Mouse (Mus musculus): ENCODE results near the gene Lnpep. TPM values are rescaled to one million over a fixed set of nuclear protein-coding genes. Genes with fewer than 3 reads are reported as not detected.

The Lnpep gene
- polyA plus RNA-seq (2014; fragmentation: Nextera tagmentation; extraction: Ambion mirVana): 8.8 and 13.5 TPM in 2 replicates

DNA sequence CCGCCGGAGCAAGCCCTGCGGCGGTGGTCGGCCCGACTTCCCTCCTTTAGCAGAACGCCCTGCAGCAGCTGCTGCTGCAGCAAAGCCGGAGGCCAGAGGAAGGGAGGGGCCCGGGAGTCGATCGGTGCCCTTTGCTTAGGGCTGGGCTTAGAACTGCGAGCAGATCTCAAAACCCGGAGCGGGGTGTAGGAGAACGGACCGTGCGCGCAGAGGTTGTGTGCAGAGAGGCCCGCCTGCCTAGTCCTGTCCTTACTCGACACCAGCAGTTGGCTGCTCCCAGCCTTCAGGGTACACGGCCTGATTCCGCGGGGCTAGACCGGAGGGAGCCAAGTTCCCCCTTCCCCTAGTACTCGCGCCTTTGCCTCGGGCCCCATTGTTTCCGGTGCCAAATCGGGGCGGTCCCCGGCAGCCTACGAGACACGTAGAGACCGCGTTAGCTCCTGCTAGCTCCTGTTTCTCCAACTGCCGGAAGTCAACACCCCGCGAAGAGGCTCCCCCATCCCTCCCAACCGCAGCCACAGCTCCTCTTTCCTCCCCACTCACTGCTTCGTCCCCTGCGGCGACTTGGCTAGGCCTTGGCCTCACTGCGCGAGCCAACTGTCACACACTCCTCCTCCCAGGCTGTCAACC, at the start of gene Lnpep:
Gene Lnpep, minus strand, starts transcription at position 94 of the 630 bp plus-strand sequence.
- DNase-seq: peak; percentile 94
- Histone ChIP-seq H3K9ac (replicated peaks; ENCODE audit: low read length) (peak within 1 kb of the TSS; percentile 97), H3K27ac (replicated peaks; ENCODE audit: low read depth, low read length) (peak within 1 kb of the TSS; percentile 100), H3K9me3 (ENCODE audit: control insufficient read depth, low read length) (no peaks in the 10 kb centered on the region), H3K4me3 (replicated peaks; ENCODE audit: low read depth, low read length) (peak within 1 kb of the TSS; percentile 93), H3K4me1 (ENCODE audit: control insufficient read depth, insufficient read depth, low read length) (peaks cover 20% of the 10 kb centered on the region), H3K27me3 (ENCODE audit: control insufficient read depth, insufficient read depth, low read length) (no peaks in the 10 kb centered on the region), H3K4me2 (ENCODE audit: low read length) (peak within 1 kb of the TSS; percentile 75), H3K36me3 (ENCODE audit: control insufficient read depth, insufficient read depth, low read length) (no peaks in the 10 kb centered on the region)
- under 1% methylated on average over 43 of the region's 44 CpGs for WGBS
- ATAC-seq (ENCODE audit: low FRiP score, low TSS enrichment): peak; percentile 92

DNA sequence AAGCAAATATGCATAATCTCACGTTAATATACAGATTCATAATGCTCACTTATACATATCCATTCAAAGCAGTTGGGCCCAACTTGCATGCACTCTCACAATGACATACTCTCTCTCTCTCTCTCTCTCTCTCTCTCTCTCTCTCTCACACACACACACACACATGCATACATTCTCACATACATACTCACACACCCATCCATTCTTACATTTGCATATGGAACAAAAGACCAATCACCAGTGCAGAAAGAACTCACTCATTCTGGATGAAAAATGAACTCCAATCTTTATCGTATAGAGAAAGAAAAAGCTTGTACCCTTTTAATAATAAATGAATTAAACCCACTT, 31.0 kb upstream of the Lnpep start:
- ATAC-seq (ENCODE audit: low FRiP score, low TSS enrichment): no peak

DNA sequence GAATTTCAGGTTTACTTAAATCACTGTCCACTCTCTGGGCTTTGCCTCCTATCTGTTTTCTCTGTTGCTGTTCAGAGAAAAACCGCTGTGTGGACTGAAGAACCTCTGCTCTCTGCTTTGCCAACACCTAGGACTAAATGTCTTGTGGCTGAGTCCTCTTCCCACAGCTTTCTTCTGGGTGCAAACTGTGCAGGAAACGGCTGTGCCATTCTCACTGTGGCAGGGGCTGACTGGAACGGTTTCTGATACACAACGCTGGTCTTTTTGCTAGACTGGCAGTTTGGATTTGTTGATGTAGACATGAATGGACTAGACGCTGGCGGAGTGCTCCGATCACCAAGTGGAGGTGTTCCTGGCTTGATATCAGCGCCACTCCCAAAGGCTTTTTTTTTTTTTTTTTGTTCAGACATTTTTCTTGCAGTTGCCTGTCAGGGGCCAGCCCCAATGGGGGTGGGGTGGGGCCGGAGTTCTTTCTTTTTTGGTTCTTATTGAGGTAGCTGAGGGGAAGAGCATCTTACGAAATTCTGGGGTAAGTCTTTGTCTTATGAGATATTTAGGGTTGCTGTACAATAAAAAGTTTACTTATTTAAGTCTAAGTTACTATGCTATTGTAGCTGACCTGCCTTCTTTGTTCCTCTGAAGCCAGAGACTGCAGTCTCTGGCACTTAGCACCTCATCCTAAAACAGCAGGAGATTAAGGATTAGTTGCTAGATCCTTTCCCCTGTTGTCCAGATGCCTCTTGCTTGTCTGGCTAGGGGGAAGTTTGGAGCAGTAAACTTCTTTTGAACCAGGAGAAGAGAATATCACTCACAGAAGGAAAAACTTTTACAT, 30.4 kb upstream of the Lnpep start:
- Histone ChIP-seq H3K4me1 (ENCODE audit: control insufficient read depth, insufficient read depth, low read length) (0 out of 2 replicates have a peak, but pooled peaks cover 3% of the 10 kb centered on the region), H3K4me3 (replicated peaks; ENCODE audit: low read depth, low read length) (no peak overlapping the region), H3K9me3 (ENCODE audit: control insufficient read depth, low read length) (no peaks in the 10 kb centered on the region), H3K27me3 (ENCODE audit: control insufficient read depth, insufficient read depth, low read length) (no peaks in the 10 kb centered on the region), H3K9ac (replicated peaks; ENCODE audit: low read length) (no peak overlapping the region), H3K4me2 (ENCODE audit: low read length) (peak overlapping the region; percentile 30), H3K36me3 (ENCODE audit: control insufficient read depth, insufficient read depth, low read length) (no peaks in the 10 kb centered on the region), H3K27ac (replicated peaks; ENCODE audit: low read depth, low read length) (no peak overlapping the region)
- WGBS: 18% methylated on average over 10 of the region's 10 CpGs
- ATAC-seq (ENCODE audit: low FRiP score, low TSS enrichment) (no peak), DNase-seq (peak; percentile 3)

More for the DNA sequence above, 31.0 kb upstream of the Lnpep start:
- no peak overlapping the region for H3K4me2 ChIP-seq (ENCODE audit: low read length)
- WGBS: 29% methylated on average over 2 of the region's 2 CpGs
- DNase-seq: no peak
- no peaks in the 10 kb centered on the region for H3K9me3 ChIP-seq (ENCODE audit: control insufficient read depth, low read length)
- no peak overlapping the region for H3K4me3 ChIP-seq (replicated peaks; ENCODE audit: low read depth, low read length)
- H3K27me3 ChIP-seq (ENCODE audit: control insufficient read depth, insufficient read depth, low read length): no peaks in the 10 kb centered on the region
- no peak overlapping the region for H3K9ac ChIP-seq (replicated peaks; ENCODE audit: low read length)
- no peak overlapping the region for H3K27ac ChIP-seq (replicated peaks; ENCODE audit: low read depth, low read length)
- 0 out of 2 replicates have a peak, but pooled peaks cover 3% of the 10 kb centered on the region for H3K4me1 ChIP-seq (ENCODE audit: control insufficient read depth, insufficient read depth, low read length)
- no peaks in the 10 kb centered on the region for H3K36me3 ChIP-seq (ENCODE audit: control insufficient read depth, insufficient read depth, low read length)

DNA sequence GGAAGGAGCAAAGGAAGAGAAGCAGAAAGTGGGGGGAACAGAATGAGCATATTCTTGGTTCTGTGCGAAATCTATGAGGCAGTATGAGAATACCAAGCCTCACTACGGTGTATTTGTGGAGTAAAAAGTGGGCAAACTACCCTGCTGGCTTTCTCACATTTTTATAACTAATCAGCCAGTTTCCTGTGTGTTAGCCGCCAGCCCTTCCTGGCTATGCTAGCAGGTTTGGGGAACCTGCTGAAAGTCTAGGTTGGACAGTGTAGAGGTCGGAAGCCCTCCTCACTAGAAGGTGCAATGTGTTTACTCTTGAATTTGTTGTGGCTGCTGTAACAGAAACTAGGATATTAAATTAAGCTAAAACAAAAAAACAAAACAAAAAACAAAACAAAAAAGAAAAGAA, 27.7 kb upstream of the Lnpep start:
- H3K4me1 ChIP-seq (ENCODE audit: control insufficient read depth, insufficient read depth, low read length): 0 out of 2 replicates have a peak, but pooled peaks cover 3% of the 10 kb centered on the region

DNA sequence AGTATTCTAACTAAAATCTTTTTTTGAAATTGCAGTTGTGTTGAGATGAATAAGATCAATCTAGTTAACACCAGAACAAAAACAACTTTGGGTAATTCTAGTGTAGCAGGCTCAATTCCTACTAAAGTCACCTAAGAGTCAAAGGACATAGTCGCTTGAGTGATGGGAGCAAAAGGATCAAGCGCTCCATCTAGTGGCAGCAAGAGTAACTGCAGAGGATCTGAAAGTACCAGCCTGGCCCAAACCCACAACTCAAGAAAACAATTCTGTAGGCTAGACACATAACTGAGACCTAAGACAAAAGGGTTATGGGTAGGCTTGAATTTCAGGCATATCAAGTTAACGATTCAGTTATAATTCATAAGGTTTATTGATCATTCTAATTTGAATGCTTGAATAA, 20.9 kb upstream of the Lnpep start:
- WGBS: 2% methylated on average over 3 of the region's 3 CpGs
- no peaks in the 10 kb centered on the region for H3K9me3 ChIP-seq (ENCODE audit: control insufficient read depth, low read length)
- peak; percentile 84 for DNase-seq
- H3K4me1 ChIP-seq (ENCODE audit: control insufficient read depth, insufficient read depth, low read length): no peaks in the 10 kb centered on the region
- no peak overlapping the region for H3K27ac ChIP-seq (replicated peaks; ENCODE audit: low read depth, low read length)
- ATAC-seq (ENCODE audit: low FRiP score, low TSS enrichment): peak; percentile 64
- no peaks in the 10 kb centered on the region for H3K36me3 ChIP-seq (ENCODE audit: control insufficient read depth, insufficient read depth, low read length)
- H3K4me3 ChIP-seq (replicated peaks; ENCODE audit: low read depth, low read length): no peak overlapping the region
- no peaks in the 10 kb centered on the region for H3K27me3 ChIP-seq (ENCODE audit: control insufficient read depth, insufficient read depth, low read length)
- H3K9ac ChIP-seq (replicated peaks; ENCODE audit: low read length): no peak overlapping the region
- no peak overlapping the region for H3K4me2 ChIP-seq (ENCODE audit: low read length)

More for the DNA sequence above, 27.7 kb upstream of the Lnpep start:
- Histone ChIP-seq H3K9ac (replicated peaks; ENCODE audit: low read length) (no peak overlapping the region), H3K9me3 (ENCODE audit: control insufficient read depth, low read length) (no peaks in the 10 kb centered on the region), H3K27me3 (ENCODE audit: control insufficient read depth, insufficient read depth, low read length) (no peaks in the 10 kb centered on the region), H3K27ac (replicated peaks; ENCODE audit: low read depth, low read length) (no peak overlapping the region), H3K36me3 (ENCODE audit: control insufficient read depth, insufficient read depth, low read length) (no peaks in the 10 kb centered on the region), H3K4me3 (replicated peaks; ENCODE audit: low read depth, low read length) (no peak overlapping the region), H3K4me2 (ENCODE audit: low read length) (no peak overlapping the region)
- DNase-seq (no peak), ATAC-seq (ENCODE audit: low FRiP score, low TSS enrichment) (no peak)
- 86% methylated on average over 4 of the region's 4 CpGs for WGBS

DNA sequence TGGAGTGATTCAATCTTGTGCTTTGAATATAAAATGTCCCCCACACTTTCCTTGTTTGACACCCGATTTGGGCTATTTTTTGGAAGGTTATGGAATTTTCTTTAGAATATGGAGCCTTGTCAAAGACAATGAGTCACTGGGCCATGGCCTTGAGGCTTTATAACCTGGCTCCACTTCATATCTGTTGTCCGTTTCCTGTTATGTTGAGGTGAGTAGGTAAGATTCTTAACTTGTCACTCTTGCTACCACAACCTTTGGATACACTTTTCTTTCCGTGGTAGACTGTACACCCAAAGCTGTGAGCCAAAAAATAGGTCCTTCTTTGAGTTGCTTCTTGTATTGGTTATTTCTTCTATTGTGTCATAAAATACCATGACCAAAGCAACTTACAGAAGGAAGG, 12.5 kb upstream of the Lnpep start:
- H3K4me3 ChIP-seq (replicated peaks; ENCODE audit: low read depth, low read length): no peak overlapping the region
- no peaks in the 10 kb centered on the region for H3K36me3 ChIP-seq (ENCODE audit: control insufficient read depth, insufficient read depth, low read length)
- DNase-seq: no peak
- no peak for ATAC-seq (ENCODE audit: low FRiP score, low TSS enrichment)
- H3K4me1 ChIP-seq (ENCODE audit: control insufficient read depth, insufficient read depth, low read length): no peaks in the 10 kb centered on the region
- H3K9me3 ChIP-seq (ENCODE audit: control insufficient read depth, low read length): no peaks in the 10 kb centered on the region
- WGBS: 90% methylated on average over 3 of the region's 3 CpGs
- no peaks in the 10 kb centered on the region for H3K27me3 ChIP-seq (ENCODE audit: control insufficient read depth, insufficient read depth, low read length)
- H3K4me2 ChIP-seq (ENCODE audit: low read length): no peak overlapping the region
- H3K9ac ChIP-seq (replicated peaks; ENCODE audit: low read length): no peak overlapping the region
- H3K27ac ChIP-seq (replicated peaks; ENCODE audit: low read depth, low read length): no peak overlapping the region

DNA sequence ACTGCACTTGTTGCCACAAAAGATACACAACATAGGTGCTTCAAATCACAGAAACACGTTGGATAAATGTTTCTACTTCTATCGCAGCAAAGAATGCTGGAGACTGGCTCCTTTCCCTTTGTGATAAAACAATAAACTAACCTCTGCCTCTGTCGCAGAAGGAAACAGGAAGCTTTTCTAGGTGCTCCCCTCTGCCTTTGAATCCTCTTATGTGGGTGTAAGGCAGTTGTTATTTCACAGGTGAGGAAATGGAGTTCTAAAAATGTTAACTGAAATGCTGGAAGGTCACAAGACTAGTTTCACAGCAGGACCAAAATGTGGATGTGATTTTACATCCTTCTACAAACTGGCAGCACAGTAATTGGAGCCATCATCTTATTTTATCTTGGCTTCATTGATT, 11.3 kb upstream of the Lnpep start:
- no peak overlapping the region for H3K27ac ChIP-seq (replicated peaks; ENCODE audit: low read depth, low read length)
- no peak overlapping the region for H3K9ac ChIP-seq (replicated peaks; ENCODE audit: low read length)
- H3K27me3 ChIP-seq (ENCODE audit: control insufficient read depth, insufficient read depth, low read length): no peaks in the 10 kb centered on the region
- DNase-seq (no peak), ATAC-seq (ENCODE audit: low FRiP score, low TSS enrichment) (no peak)
- WGBS: 50% methylated on average over 3 of the region's 3 CpGs
- no peaks in the 10 kb centered on the region for H3K9me3 ChIP-seq (ENCODE audit: control insufficient read depth, low read length)
- H3K4me1 ChIP-seq (ENCODE audit: control insufficient read depth, insufficient read depth, low read length): no peaks in the 10 kb centered on the region
- H3K4me3 ChIP-seq (replicated peaks; ENCODE audit: low read depth, low read length): no peak overlapping the region
- H3K4me2 ChIP-seq (ENCODE audit: low read length): no peak overlapping the region
- H3K36me3 ChIP-seq (ENCODE audit: control insufficient read depth, insufficient read depth, low read length): no peaks in the 10 kb centered on the region

DNA sequence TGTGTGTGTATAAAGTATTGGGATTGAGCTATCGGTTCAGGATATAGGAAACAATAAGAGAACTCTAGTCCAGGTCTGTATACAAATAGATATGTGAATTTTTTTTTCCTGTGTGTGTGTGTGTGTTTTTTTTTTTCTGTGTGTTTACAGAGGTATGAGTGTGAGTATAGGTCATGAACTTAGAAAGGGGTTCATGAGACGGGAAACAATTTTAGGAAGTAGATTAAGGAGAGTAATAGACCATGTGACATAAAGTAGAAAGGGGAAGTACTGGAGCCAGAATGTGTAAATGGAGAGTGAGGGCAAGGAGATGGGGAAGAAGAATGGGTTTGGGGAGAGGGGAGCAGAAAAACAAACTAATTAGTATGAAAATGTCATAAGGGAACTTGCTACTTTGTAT, 9.2 kb upstream of the Lnpep start:
- no peaks in the 10 kb centered on the region for H3K4me1 ChIP-seq (ENCODE audit: control insufficient read depth, insufficient read depth, low read length)
- no peak overlapping the region for H3K27ac ChIP-seq (replicated peaks; ENCODE audit: low read depth, low read length)
- H3K27me3 ChIP-seq (ENCODE audit: control insufficient read depth, insufficient read depth, low read length): no peaks in the 10 kb centered on the region
- H3K9me3 ChIP-seq (ENCODE audit: control insufficient read depth, low read length): no peaks in the 10 kb centered on the region
- 89% methylated on average over 2 of the region's 2 CpGs for WGBS
- H3K36me3 ChIP-seq (ENCODE audit: control insufficient read depth, insufficient read depth, low read length): no peaks in the 10 kb centered on the region
- H3K9ac ChIP-seq (replicated peaks; ENCODE audit: low read length): no peak overlapping the region
- H3K4me2 ChIP-seq (ENCODE audit: low read length): no peak overlapping the region
- ATAC-seq (ENCODE audit: low FRiP score, low TSS enrichment): no peak
- no peak overlapping the region for H3K4me3 ChIP-seq (replicated peaks; ENCODE audit: low read depth, low read length)
- no peak for DNase-seq

DNA sequence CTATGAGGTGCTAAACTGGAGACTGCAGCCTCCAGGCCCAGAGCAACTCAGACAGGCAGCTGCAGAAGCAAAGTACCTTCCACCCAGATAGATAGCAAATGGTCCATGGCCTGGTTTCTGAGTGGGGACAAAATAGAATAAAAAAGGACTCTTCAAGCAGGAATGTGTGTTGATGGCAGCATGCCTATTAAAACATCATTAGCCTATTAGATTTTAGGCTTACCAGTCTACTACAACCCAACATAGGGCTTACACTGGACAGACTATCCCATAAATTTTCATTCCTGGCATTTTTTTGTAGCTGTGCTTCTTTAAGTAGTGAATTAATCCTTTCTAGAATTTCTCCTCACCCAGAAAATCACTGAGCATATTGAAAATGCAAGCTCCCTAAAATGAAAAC, 7.1 kb upstream of the Lnpep start:
- Histone ChIP-seq H3K36me3 (ENCODE audit: control insufficient read depth, insufficient read depth, low read length) (no peaks in the 10 kb centered on the region), H3K4me2 (ENCODE audit: low read length) (no peak overlapping the region), H3K4me1 (ENCODE audit: control insufficient read depth, insufficient read depth, low read length) (no peaks in the 10 kb centered on the region)

More for the DNA sequence above, 7.1 kb upstream of the Lnpep start:
- no peak overlapping the region for H3K4me3 ChIP-seq (replicated peaks; ENCODE audit: low read depth, low read length)
- ATAC-seq (ENCODE audit: low FRiP score, low TSS enrichment) (no peak), DNase-seq (no peak)
- H3K9ac ChIP-seq (replicated peaks; ENCODE audit: low read length): no peak overlapping the region
- no peaks in the 10 kb centered on the region for H3K27me3 ChIP-seq (ENCODE audit: control insufficient read depth, insufficient read depth, low read length)
- H3K9me3 ChIP-seq (ENCODE audit: control insufficient read depth, low read length): no peaks in the 10 kb centered on the region
- no peak overlapping the region for H3K27ac ChIP-seq (replicated peaks; ENCODE audit: low read depth, low read length)
